Mouse (Mus musculus) ES-E14 (cell line): ENCODE measurements around the gene Frg2f1. TPM values are rescaled to one million over a fixed set of nuclear protein-coding genes. Genes with fewer than 3 reads are reported as not detected.
"Not testable (repeated sequence)": the region's sequence is repeated elsewhere in the genome, so short reads cannot be mapped to it uniquely, and the experiment has no call there.

Source experiments
- DNase-seq: peaks from one replicate; pipeline ENCODE4 v3.0.0-alpha.2; 2013; ENCODE audit warnings: low read depth, low spot score
- H3K27ac ChIP-seq: 2 replicates; pipeline ENCODE4 v1.5.1; 2012; ENCODE audit warnings: low read depth, mild to moderate bottlenecking, low read length, moderate library complexity, mixed read lengths; ENCODE audit not compliant: poor library complexity, insufficient read depth, severe bottlenecking
- H3K36me3 ChIP-seq: 2 replicates; pipeline ENCODE4 v1.6.1; 2012; ENCODE audit warnings: mild to moderate bottlenecking, low read length, moderate library complexity, mixed read lengths; ENCODE audit not compliant: control insufficient read depth, poor library complexity, insufficient read depth, severe bottlenecking
- H3K4me1 ChIP-seq, 2 experiments: fragments of 150-350 bp in 1 of 2; sonication (generic) in 1 of 2; 2 replicates each; pipeline ENCODE4 v1.6.1; 2012; ENCODE audit warnings: low read length in 2 of 2, mild to moderate bottlenecking in 1 of 2, mixed read lengths in 1 of 2; ENCODE audit not compliant: control insufficient read depth in 2 of 2, insufficient read depth in 2 of 2, poor library complexity in 1 of 2
- H3K4me3 ChIP-seq, 2 experiments: fragments of 150-350 bp in 1 of 2; sonication (generic) in 1 of 2; 2 replicates each; pipeline ENCODE4 v1.5.1; 2012; ENCODE audit warnings: low read length in 2 of 2, low read depth in 1 of 2, mild to moderate bottlenecking in 1 of 2, mixed read lengths in 1 of 2; ENCODE audit not compliant: insufficient read depth in 1 of 2, poor library complexity in 1 of 2, severe bottlenecking in 1 of 2
- H3K9ac ChIP-seq: 2 replicates; pipeline ENCODE4 v1.6.1; 2012; ENCODE audit warnings: low read depth, mild to moderate bottlenecking, low read length, mixed read lengths; ENCODE audit not compliant: poor library complexity, insufficient read depth, severe bottlenecking
- H3K9me3 ChIP-seq: fragments of 150-350 bp; sonication (generic); 2 replicates; pipeline ENCODE4 v1.6.1; 2012; ENCODE audit warnings: low read depth, mild to moderate bottlenecking, low read length; ENCODE audit not compliant: control insufficient read depth, insufficient read depth
- CHD2 ChIP-seq: IDR thresholded peaks from 2 replicates; pipeline ENCODE4 v1.6.1; 2014; ENCODE audit warnings: mild to moderate bottlenecking, low read depth, low read length, inconsistent platforms
- HCFC1 ChIP-seq: IDR thresholded peaks from 2 replicates; pipeline ENCODE4 v1.6.1; 2012; ENCODE audit warnings: low read length, inconsistent platforms, borderline replicate concordance; ENCODE audit not compliant: insufficient read depth
- MAFK ChIP-seq: IDR thresholded peaks from 2 replicates; pipeline ENCODE4 v1.6.1; 2014; ENCODE audit warnings: mild to moderate bottlenecking, low read depth, low read length, inconsistent platforms; ENCODE audit not compliant: insufficient read depth
- ZC3H11A ChIP-seq: IDR thresholded peaks from 2 replicates; pipeline ENCODE4 v1.6.1; 2012; ENCODE audit warnings: low read depth, mild to moderate bottlenecking, inconsistent platforms, low read length, borderline replicate concordance
- ZNF384 ChIP-seq: IDR thresholded peaks from 2 replicates; pipeline ENCODE4 v1.6.1; 2012; ENCODE audit warnings: low read depth, low read length, inconsistent platforms
- in situ Hi-C, 2 experiments: fragments of 600-800 bp; cut with MboI; formaldehyde crosslinking; loops; one replicate each; pipeline ENCODE4 v1.15.1; 2025; ENCODE audit warnings: low sequenced_read_pairs in 2 of 2, inconsistent platforms in 1 of 2; ENCODE audit not compliant: unreplicated experiment in 2 of 2
- total RNA-seq: library from RNA; depleted of rRNA; stranded (reverse); fragments of 300-350 nt; gene quantifications from 2 replicates; pipeline ENCODE4 v1.2.3, GENCODE M21; 2012

Gene Frg2f1
- total RNA-seq, 1 experiment: 5.2 TPM

DNA sequence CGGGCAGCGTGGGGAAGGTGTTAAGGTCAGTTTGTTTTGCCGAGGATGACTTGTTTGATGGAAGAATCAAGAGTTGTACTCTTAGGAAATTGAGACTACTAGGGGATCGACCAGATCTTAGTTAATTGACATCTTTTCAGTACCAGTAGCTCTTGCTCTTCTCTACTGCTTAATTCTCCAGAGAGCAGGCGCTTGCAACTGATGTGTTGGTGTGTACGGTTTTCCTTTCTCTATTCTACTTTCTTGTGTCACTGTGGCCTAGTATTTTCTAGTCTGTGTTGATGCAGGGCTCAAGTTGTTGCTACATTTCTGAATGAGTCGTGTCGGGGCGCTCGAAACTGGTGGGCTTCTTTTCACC lies 1.2 kb upstream of the Frg2f1 start:
- Histone ChIP-seq H3K9me3 (no peaks in the 10 kb centered on the region), H3K9ac (peak overlapping the region; percentile 96), H3K4me3 (peak overlapping the region; percentile 83 to 92), H3K4me1 (peaks cover 0 to 12% of the 10 kb centered on the region in 2 experiments; a peak in 2 of 4 replicates), H3K36me3 (no peaks in the 10 kb centered on the region), H3K27ac (no peak overlapping the region)
- no peak for DNase-seq
- in situ Hi-C loops: no loop called here
- no peak for TF ChIP-seq ZC3H11A
- no peak for TF ChIP-seq CHD2
- no peak for TF ChIP-seq HCFC1
- TF ChIP-seq MAFK: no peak
- TF ChIP-seq ZNF384: no peak

DNA sequence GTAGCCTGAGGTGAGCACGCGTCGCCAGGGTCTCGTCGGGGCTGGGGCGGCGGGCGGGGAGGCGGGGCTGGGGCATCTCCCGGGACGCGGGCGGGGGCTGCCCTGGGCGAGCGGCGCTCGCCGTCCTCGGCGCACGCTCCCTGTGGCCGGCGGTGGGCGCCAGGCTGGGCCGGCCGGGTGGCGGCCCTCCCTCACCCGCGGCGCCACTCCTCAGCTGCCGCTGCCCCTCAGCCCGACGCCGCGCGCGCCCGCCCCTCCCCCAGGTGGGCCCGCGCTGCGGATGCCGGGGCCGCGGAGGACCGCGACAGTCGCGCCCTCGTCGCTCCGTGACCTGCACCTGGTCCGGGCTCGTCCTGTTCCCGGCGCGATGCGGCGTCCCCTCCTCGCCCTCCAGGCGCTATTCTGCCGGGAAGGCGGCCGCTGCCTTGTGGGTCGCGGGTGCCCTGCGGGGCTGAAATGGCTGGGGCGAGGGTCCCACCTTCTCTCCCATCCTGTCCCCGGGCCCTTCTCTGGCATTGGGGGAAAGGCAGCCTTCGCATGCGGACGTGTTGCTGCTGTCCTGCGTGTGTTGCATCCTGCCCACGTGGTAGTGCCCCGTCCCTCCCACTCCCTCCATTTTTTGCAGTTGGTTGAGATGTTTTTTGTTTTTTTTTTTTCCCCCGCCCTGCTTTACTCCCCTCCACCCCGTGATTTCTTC lies 655 bp upstream of the Frg2f1 start:
- peak overlapping the region; percentile 83 to 92 for H3K4me3 ChIP-seq
- H3K36me3 ChIP-seq: no peaks in the 10 kb centered on the region
- DNase-seq: no peak
- TF ChIP-seq ZNF384: peak; percentile 78
- TF ChIP-seq CHD2: no peak
- peak overlapping the region; percentile 96 for H3K9ac ChIP-seq
- H3K9me3 ChIP-seq: no peaks in the 10 kb centered on the region
- H3K27ac ChIP-seq: peak overlapping the region; percentile 34
- in situ Hi-C loops: no loop called here
- H3K4me1 ChIP-seq: peaks cover 0 to 12% of the 10 kb centered on the region in 2 experiments; a peak in 2 of 4 replicates

DNA sequence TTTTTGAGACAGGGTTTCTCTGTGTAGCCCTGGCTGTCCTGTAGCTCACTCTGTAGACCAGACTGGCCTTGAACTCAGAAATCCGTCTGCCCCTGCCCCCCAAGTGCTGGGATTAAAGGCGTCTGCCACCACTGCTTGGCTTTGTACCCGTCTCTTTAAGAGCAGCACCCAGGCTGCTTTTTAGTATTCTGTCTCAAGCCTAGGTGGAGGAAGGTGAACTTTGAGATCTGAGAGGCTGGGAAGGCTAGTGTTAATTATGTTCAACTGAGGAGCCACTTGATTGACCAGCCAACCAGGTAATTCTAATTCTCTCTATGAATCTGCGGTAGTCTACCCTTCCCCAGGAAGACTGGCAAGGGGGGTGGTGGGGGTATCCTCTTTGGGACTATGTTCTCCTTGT lies 1.9 kb downstream of the Frg2f1 start:
- H3K36me3 ChIP-seq: no peaks in the 10 kb centered on the region
- no peak overlapping the region for H3K27ac ChIP-seq
- TF ChIP-seq HCFC1: no peak
- no peak for TF ChIP-seq CHD2
- no peak for TF ChIP-seq MAFK
- no peak for TF ChIP-seq ZNF384
- TF ChIP-seq ZC3H11A: no peak
- H3K4me3 ChIP-seq: no peak overlapping the region
- H3K9ac ChIP-seq: no peak overlapping the region
- no peak for DNase-seq
- in situ Hi-C loops: no loop called here
- H3K9me3 ChIP-seq: no peaks in the 10 kb centered on the region
- H3K4me1 ChIP-seq: peaks cover 0 to 12% of the 10 kb centered on the region in 2 experiments; a peak in 2 of 4 replicates

DNA sequence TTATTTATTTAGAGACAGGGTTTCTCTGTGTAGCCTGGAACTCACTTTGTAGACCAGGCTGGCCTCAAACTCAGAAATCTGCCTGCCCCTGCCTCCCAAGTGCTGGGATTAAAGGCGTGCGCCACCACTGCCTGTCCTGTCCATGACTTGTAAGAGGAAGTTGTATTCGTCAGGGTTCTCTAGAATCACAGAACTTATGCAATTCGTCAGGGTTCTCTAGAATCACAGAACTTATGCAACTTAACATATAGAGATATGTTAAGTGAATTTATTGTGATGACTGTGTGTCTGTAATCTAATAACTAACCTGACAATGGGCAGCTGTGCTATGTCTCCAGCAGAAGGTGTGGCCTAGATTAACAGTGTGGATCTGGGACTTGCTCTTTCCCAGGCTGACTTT lies 2.7 kb downstream of the Frg2f1 start, which contains the start of gene Foxj3:
TSS of gene Foxj3 (plus strand) at position 390 of the 400 bp plus-strand sequence.
- DNase-seq, H3K4me1 ChIP-seq, H3K27ac ChIP-seq, H3K9ac ChIP-seq, H3K36me3 ChIP-seq, H3K4me3 ChIP-seq, H3K9me3 ChIP-seq, in situ Hi-C loops: not testable (repeated sequence)

DNA sequence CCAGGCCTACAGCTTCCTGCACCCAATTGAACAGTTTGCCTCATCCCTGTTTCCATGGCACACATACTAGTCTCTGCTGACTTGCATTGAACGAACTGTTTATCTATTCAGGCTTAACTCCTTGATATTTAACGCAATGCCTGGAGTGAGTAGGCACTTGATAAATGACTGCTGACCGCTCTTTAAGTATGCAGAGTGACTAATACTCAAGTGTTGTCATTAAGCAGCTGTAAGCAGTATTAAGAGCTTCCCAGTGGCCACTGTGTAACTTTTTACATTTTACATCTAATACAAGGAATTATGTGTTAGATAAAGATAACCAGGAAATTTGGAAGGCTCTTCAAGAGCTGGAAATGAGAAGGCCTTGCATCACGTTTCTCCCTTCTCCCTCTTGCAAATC lies 4.2 kb downstream of the Frg2f1 start:
- in situ Hi-C loops: no loop called here
- Histone ChIP-seq H3K27ac (no peak overlapping the region), H3K36me3 (no peaks in the 10 kb centered on the region), H3K4me1 (0 out of 4 replicates have a peak, but pooled peaks cover 0 to 5% of the 10 kb centered on the region in 2 experiments), H3K9ac (no peak overlapping the region), H3K9me3 (no peaks in the 10 kb centered on the region), H3K4me3 (no peak overlapping the region)
- no peak for TF ChIP-seq CHD2
- TF ChIP-seq ZNF384: no peak
- no peak for TF ChIP-seq MAFK
- TF ChIP-seq ZC3H11A: no peak
- no peak for TF ChIP-seq HCFC1
- no peak for DNase-seq
